ENCODE assay signal across 8 mouse cellular contexts in the genomic region with DNA sequence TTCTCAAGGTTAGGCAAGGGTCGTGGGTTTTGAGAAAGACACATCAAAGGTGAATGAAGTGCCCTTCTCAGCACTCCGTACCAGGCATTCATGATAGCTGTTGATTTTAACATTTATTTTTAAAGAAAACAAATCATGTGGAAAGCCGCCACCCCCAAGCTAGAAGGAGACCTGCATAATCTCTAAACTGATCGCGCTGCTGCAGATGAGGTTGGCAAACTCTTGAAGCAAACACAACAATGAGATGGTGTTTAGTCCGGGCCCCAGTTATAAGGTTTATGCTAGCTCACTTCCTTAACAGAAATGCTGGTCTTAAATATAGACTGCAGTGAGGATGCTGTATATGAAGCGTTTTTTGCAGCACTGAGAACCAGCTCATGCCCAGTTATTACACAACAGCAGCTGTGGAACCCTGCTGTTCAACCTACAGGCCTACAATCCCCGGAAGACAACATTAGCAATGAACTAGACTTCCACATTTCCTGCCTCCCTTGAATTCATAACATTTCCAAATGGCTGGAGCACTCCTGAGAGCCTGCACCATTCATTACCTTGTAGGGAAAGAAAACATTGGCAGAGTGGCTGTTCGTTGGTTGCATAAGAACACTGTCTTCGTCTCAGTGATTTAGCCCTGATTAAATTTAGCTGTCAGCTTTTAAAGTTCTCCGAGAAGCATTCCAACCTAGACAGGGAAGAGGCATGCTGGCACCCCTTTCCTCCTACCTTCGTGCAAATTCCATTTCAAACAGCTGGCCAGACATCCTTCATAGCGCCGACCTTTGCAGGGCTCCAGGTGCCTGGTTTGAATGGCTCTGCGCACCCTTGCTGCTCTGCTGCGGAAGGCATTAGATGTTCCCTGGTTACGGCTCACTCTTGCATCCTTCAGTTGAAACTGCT. TPM values are rescaled to one million over a fixed set of nuclear protein-coding genes. Genes with fewer than 3 reads are reported as not detected.
DNase-seq lines count a peak whose midpoint lies in the region; ATAC-seq and TF ChIP-seq lines count a peak whose summit lies in the region.

No protein-coding gene starts in this region.

- TF ChIP-seq POLR2A in cortical plate, adult 2 months (IDR thresholded peaks at IDR 0.05; ENCODE audit: extremely low read depth, insufficient read depth, low read length), result no peak

- ATAC-seq in intestine, embryonic 14.5 days (replicated peaks; ENCODE audit: low FRiP score, low TSS enrichment, low read depth), result no peak
- no peak for ATAC-seq in limb, embryonic 12.5 days (ENCODE audit: insufficient number of reproducible peaks, insufficient read depth, low FRiP score, low TSS enrichment, low read depth)
- ATAC-seq in midbrain, embryonic 14.5 days (ENCODE audit: low FRiP score, low TSS enrichment), result no peak

- no peaks in the 10 kb centered on the region for H3K9me3 ChIP-seq in intestine, embryonic 14.5 days (ENCODE audit: control insufficient read depth, low read length)
- H3K9me3 ChIP-seq in limb, embryonic 12.5 days, result no peaks in the 10 kb centered on the region
- no peaks in the 10 kb centered on the region for H3K9me3 ChIP-seq in midbrain, embryonic 14.5 days (ENCODE audit: control insufficient read depth, low read length)

- intact Hi-C loops in gastrocnemius, adult 2 months (cut with DNase I), result no loop called here

- no peaks in the 10 kb centered on the region for H3K36me3 ChIP-seq in intestine, embryonic 14.5 days (ENCODE audit: control insufficient read depth, insufficient read depth, low read length)
- no peaks in the 10 kb centered on the region for H3K36me3 ChIP-seq in limb, embryonic 12.5 days
- no peaks in the 10 kb centered on the region for H3K36me3 ChIP-seq in midbrain, embryonic 14.5 days (ENCODE audit: control insufficient read depth, insufficient read depth, low read length)

- 35% methylated on average over 17 of the region's 17 CpGs for WGBS in intestine, embryonic 14.5 days
- 25% methylated on average over 17 of the region's 17 CpGs for WGBS in limb, embryonic 12.5 days
- WGBS in midbrain, embryonic 14.5 days, result 34% methylated on average over 17 of the region's 17 CpGs

- peaks cover 4% of the 10 kb centered on the region; the same call in 1 of the 2 replicates for H3K4me1 ChIP-seq in cortical plate, adult 2 months (ENCODE audit: control insufficient read depth, insufficient read depth, low read length)
- H3K4me1 ChIP-seq in intestine, embryonic 14.5 days (replicated peaks; ENCODE audit: control insufficient read depth, insufficient read depth, low read length), result peaks cover 10% of the 10 kb centered on the region; the same call in 1 of the 2 replicates
- peaks cover 21% of the 10 kb centered on the region for H3K4me1 ChIP-seq in limb, embryonic 12.5 days (replicated peaks)
- peaks cover 7% of the 10 kb centered on the region; the same call in 1 of the 2 replicates for H3K4me1 ChIP-seq in midbrain, embryonic 14.5 days (ENCODE audit: control insufficient read depth, insufficient read depth, low read length)

- TF ChIP-seq CTCF in gastrocnemius, adult 2 months (IDR thresholded peaks at IDR 0.05), result no peak
- TF ChIP-seq CTCF in cortical plate, adult 2 months (IDR thresholded peaks at IDR 0.05; ENCODE audit: extremely low read depth, insufficient read depth, low read length), result no peak

- peak overlapping the region; percentile 20 for H3K4me2 ChIP-seq in intestine, embryonic 14.5 days (ENCODE audit: low read length)
- H3K4me2 ChIP-seq in limb, embryonic 12.5 days, result peak overlapping the region; percentile 57
- peak overlapping the region; percentile 35 for H3K4me2 ChIP-seq in midbrain, embryonic 14.5 days (ENCODE audit: low read length)

- peak overlapping the region; percentile 35; the same call in 1 of the 2 replicates for H3K4me3 ChIP-seq in gastrocnemius, adult 2 months
- H3K4me3 ChIP-seq in cortical plate, adult 2 months (ENCODE audit: insufficient read depth, low read length), result no peak overlapping the region
- H3K4me3 ChIP-seq in intestine, embryonic 14.5 days (ENCODE audit: low read depth, low read length), result no peak overlapping the region
- H3K4me3 ChIP-seq in limb, embryonic 12.5 days (replicated peaks), result peak overlapping the region; percentile 6; the same call in 1 of the 2 replicates
- no peak overlapping the region for H3K4me3 ChIP-seq in midbrain, embryonic 14.5 days (replicated peaks; ENCODE audit: low read depth, low read length)

- H3K9ac ChIP-seq in intestine, embryonic 14.5 days (ENCODE audit: low read length), result no peak overlapping the region
- no peak overlapping the region for H3K9ac ChIP-seq in limb, embryonic 12.5 days (replicated peaks)
- H3K9ac ChIP-seq in midbrain, embryonic 14.5 days (replicated peaks; ENCODE audit: low read length), result no peak overlapping the region

- H3K27me3 ChIP-seq in intestine, embryonic 14.5 days (replicated peaks; ENCODE audit: control insufficient read depth, insufficient read depth, low read length), result no peaks in the 10 kb centered on the region
- no peaks in the 10 kb centered on the region for H3K27me3 ChIP-seq in limb, embryonic 12.5 days
- no peaks in the 10 kb centered on the region for H3K27me3 ChIP-seq in midbrain, embryonic 14.5 days (ENCODE audit: control insufficient read depth, insufficient read depth, low read length)

- peak overlapping the region; percentile 63 for H3K27ac ChIP-seq in gastrocnemius, adult 2 months
- H3K27ac ChIP-seq in cortical plate, adult 2 months (ENCODE audit: insufficient read depth, low read length), result peak overlapping the region; percentile 53
- H3K27ac ChIP-seq in intestine, embryonic 14.5 days (ENCODE audit: low read depth), result peak overlapping the region; percentile 0; the same call in 1 of the 2 replicates
- peak overlapping the region; percentile 54 for H3K27ac ChIP-seq in limb, embryonic 12.5 days
- H3K27ac ChIP-seq in midbrain, embryonic 14.5 days (replicated peaks; ENCODE audit: low read depth, low read length), result no peak overlapping the region

- no peak for DNase-seq in gastrocnemius, adult 2 months
- DNase-seq in gastrocnemius, postnatal 25 days, result no peak
- DNase-seq in intestine, embryonic 14.5 days (ENCODE audit: low spot score), result no peak
- peak; percentile 38 for DNase-seq in midbrain, embryonic 14.5 days
- no peak for DNase-seq in ovary, postnatal 14 days (ENCODE audit: low spot score)
- no peak for DNase-seq in adrenal gland, postnatal 14 days

RNA-seq across cellular contexts. Expression of gene Dusp6, which starts 34.8 kb away (rescaled TPM):
- total RNA-seq in gastrocnemius, adult 2 months (2021), result 10 to 100 TPM; 12.8 TPM
- 10 to 100 TPM; 17.9 to 21.9 TPM for total RNA-seq in gastrocnemius, postnatal 25 days (2021)
- 69.9 and 75.8 TPM in 2 replicates for polyA plus RNA-seq in cortical plate, adult 2 months (2012; rRNA removed)
- 40.7 and 44.2 TPM in 2 replicates for polyA plus RNA-seq in intestine, embryonic 14.5 days (2014; fragmentation: Nextera tagmentation; extraction: Ambion mirVana)
- polyA plus RNA-seq in limb, embryonic 12.5 days (2016; fragmentation: Nextera tagmentation; extraction: Ambion mirVana), result 117 and 122 TPM in 2 replicates
- 20.7 and 25.4 TPM in 2 replicates for polyA plus RNA-seq in midbrain, embryonic 14.5 days (2014; fragmentation: Nextera tagmentation; extraction: Ambion mirVana)
- total RNA-seq in adrenal gland, postnatal 14 days (2021), result 112 and 113 TPM in 2 replicates

Comparison
In these comparisons a context has a peak if more than half of its experiments do, and no peak if none do; other contexts are left out.
1. H3K4me3 ChIP-seq: peak in gastrocnemius, adult 2 months (single experiment) and limb, embryonic 12.5 days (single experiment); none in cortical plate, adult 2 months (single experiment), intestine, embryonic 14.5 days (single experiment) and midbrain, embryonic 14.5 days (single experiment).
2. Peak in every context shown above with its lines, with median percentiles within 50 percentile points of each other: H3K4me2 ChIP-seq.